Mouse (Mus musculus) c-Kit-positive CD71-positive TER-119-negative erythroid progenitor cells, embryonic 14.5 days (primary cell): Measurements from ENCODE around the gene Slc9a8.

ENCODE experiments used
- DNase-seq: peaks from one replicate; pipeline ENCODE4 v3.0.0-alpha.2; 2013; ENCODE audit warnings: low read depth

Slc9a8 gene

DNA sequence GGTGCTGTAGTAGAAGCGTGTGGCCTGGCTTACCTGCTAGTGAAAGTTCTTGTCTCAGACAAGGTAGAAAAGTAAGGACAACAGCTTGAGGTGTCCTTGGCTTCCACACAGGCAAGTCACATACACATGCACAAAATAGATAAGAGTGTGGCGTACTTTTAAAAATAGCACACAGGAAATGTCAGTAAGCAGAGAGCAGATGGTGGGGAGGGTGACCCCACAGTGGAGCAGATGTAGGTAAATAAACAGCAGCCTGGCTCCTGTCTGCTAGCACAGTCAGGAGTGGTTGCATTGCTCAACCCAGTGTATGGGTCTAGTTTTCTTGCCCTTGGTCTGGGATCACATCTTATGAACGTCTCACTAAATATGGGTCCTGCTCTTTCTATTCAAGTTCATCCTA, 89.0 kb downstream of the Slc9a8 start:
- no peak for DNase-seq

DNA sequence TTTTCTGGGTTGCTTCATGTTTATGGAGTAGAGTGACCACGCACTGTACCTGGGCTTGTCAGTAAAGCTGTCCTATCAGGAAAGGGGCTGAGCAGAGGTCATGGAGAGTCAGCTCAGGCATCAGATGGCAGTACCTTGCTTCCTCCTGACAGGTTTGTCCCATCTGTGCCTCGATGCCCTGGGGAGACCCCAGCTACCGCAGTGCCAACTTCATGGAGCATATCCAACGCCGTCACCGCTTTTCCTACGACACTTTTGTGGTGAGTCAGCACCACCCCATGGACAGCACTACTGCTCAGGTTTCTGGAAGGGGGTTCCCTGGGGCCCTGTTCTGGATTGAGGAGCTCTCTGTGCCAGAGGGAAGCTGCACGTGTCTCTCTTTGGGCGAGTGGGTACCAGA, 90.9 kb downstream of the Slc9a8 start:
- DNase-seq = no peak

DNA sequence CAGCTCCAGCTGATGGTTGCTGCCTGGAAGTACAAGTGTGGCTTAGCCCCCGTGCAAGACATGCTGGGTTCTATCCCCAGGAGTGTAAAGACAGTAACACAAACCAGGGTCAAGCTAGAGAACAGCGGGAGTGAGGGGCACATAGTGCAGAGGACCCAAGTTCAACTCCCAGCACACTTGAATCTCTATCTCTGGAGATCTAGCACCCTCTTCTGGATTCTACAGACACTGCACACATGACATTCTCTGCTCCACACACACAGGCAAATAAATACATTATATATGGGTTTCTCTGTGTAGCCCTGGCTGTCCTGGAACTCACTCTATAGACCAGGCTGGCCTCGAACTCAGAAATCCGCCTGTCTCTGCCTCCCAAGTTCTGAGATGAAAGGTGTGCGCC, 91.5 kb downstream of the Slc9a8 start:
- DNase-seq = no peak

DNA sequence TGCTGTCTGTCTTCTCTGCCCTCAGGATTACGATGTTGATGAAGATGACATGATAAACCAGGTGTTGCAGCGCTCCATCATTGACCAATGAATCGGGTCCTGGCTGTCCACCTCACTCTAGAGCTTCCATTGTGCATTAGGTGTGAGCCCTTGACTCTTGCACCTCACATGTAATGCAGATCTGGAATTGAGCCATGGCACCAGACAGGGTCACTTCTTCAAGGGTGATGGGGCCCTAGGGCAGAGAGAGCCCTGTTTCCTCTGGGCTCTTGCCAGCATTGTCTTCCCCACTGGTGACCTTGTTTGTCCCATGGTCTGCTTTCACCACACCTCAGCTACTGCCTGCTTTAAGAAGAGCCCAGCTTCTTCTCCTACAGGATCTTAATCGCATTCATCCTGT, 93.1 kb downstream of the Slc9a8 start:
- DNase-seq = no peak

DNA sequence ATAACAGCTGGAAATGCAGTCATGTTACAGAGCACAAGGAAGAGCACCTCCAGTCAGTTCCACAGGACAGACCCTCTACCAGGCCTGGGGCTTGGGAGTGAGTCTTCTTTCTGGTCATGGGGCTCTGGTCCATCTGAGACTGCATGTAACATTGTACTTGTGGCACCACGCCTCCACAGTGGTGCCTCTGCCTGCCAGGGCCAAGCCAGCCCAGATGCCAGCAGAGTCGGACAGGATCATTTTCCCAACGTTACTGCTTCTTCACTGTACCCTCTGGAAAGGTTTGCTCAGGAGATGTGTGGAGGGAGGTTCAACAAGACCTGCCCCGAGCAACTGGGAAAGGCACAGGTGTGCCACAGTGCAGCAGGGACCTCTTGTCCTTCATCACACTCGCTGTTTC, 94.2 kb downstream of the Slc9a8 start:
- no peak for DNase-seq

DNA sequence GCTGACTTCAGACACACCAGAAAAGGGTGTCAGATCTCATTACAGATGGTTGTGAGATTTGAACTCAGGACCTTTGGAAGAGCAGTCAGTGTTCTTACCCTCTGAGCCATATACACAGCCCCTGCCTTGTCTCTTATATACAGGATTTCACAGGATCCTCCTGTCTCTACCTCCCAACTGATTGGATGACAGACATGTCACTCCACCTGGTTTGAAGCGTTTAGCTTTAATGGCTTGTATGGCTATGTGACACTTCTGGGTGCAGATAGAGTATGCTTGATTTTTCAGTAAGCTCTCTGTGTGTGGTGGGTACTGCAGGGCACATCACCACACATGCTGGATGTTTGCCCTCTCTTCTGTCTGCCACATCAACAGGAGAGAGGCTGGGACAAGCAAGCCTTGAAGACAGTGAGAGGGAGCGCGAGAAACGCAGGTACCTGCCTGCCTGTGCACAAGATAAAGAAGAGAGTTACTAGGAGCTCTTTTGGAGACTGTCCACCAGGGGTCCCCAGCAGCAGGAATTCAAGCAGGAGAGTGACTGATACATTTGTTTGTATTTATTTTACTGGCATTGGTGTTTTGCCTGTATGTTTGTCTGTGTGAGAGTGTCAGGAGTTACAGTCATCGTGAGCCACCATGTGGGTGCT, 98.2 kb downstream of the Slc9a8 start:
- no peak for DNase-seq
